Mouse (Mus musculus): ENCODE results near the gene A530016L24Rik. TPM values are rescaled to one million over a fixed set of nuclear protein-coding genes. Genes with fewer than 3 reads are reported as not detected.

The A530016L24Rik gene
- polyA plus RNA-seq (2015; fragmentation: Nextera tagmentation; extraction: Ambion mirVana), result 0.48 and 0.49 TPM in 2 replicates

- no peak within 1 kb of the TSS for H3K9ac ChIP-seq
- ATAC-seq (ENCODE audit: insufficient number of reproducible peaks, low FRiP score, low TSS enrichment, low read depth), result no peak
- no peak within 1 kb of the TSS for H3K4me3 ChIP-seq (replicated peaks)
- peaks cover 32% of the 10 kb centered on the region for H3K4me1 ChIP-seq
- H3K27me3 ChIP-seq, result no peaks in the 10 kb centered on the region
- H3K9me3 ChIP-seq (replicated peaks), result no peaks in the 10 kb centered on the region
- H3K4me2 ChIP-seq (replicated peaks), result no peak within 1 kb of the TSS
- H3K27ac ChIP-seq (replicated peaks), result no peak within 1 kb of the TSS
- 88% methylated on average over 8 of the region's 8 CpGs for WGBS
- no peaks in the 10 kb centered on the region for H3K36me3 ChIP-seq
Measured at GRCm38 (mm10) chr12:112489134-112489533, at the start of gene A530016L24Rik. A530016L24Rik (plus strand) TSS chr12:112489448.

DNA sequence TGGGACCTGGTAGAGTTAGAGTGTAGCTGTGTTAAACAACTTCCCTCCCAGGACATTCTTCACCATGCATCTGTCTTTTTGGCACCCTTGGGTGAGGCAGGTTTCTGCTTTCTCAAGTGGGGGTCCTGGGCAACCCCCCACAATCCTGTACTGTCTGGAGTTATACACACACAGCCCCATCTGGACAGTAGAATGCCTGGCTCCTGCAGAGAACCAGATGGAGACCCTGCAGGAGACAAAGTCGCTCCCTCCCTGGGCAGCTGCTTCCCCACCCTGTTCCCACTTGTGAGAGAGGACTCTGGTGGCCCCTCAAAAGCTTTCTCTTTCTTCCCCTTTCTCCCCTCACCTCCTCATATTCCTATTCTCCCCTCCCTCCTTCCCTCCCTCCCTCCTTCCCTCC lies 49.3 kb upstream of the A530016L24Rik start:
- no peak for ATAC-seq (ENCODE audit: insufficient number of reproducible peaks, low FRiP score, low TSS enrichment, low read depth)
- no peak overlapping the region for H3K4me2 ChIP-seq (replicated peaks)
- H3K27ac ChIP-seq (replicated peaks), result no peak overlapping the region
- peaks cover 26% of the 10 kb centered on the region for H3K4me1 ChIP-seq
- no peaks in the 10 kb centered on the region; the same call in 1 of the 2 replicates for H3K27me3 ChIP-seq
- H3K36me3 ChIP-seq, result no peaks in the 10 kb centered on the region
- no peak overlapping the region for H3K4me3 ChIP-seq (replicated peaks)
- no peaks in the 10 kb centered on the region for H3K9me3 ChIP-seq (replicated peaks)
- H3K9ac ChIP-seq, result no peak overlapping the region
- WGBS, result 31% methylated on average over 1 of the region's 1 CpGs

- Histone ChIP-seq H3K4me2 (replicated peaks) (no peak overlapping the region), H3K27ac (replicated peaks) (peak overlapping the region; percentile 63), H3K9me3 (replicated peaks) (no peaks in the 10 kb centered on the region), H3K36me3 (no peaks in the 10 kb centered on the region), H3K4me1 (peaks cover 29% of the 10 kb centered on the region), H3K9ac (no peak overlapping the region), H3K4me3 (replicated peaks) (no peak overlapping the region), H3K27me3 (0 out of 2 replicates have a peak, but pooled peaks cover 2% of the 10 kb centered on the region)
- 34% methylated on average over 18 of the region's 18 CpGs for WGBS
- ATAC-seq (ENCODE audit: insufficient number of reproducible peaks, low FRiP score, low TSS enrichment, low read depth), result no peak
Measured at GRCm38 (mm10) chr12:112449144-112449827, 40.0 kb upstream of the A530016L24Rik start.

DNA sequence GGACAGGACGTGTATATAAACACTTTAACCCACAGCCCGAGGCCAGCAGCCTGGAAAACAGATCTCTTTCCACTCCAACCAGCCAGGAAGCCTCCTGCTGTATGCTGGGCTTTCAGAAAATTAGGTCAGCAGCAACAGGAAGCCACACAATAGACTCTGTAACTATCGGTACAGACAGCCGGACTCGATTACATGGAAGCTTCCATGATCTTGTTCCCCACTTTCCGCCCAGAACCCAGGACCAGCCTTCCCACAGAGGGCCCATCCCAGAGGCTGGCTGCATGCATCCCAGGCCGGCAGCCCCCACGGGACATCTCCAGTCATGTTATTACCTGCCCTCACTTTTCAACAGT lies 39.4 kb upstream of the A530016L24Rik start:
- no peak overlapping the region for H3K9ac ChIP-seq
- WGBS, result 28% methylated on average over 8 of the region's 8 CpGs
- 0 out of 2 replicates have a peak, but pooled peaks cover 2% of the 10 kb centered on the region for H3K27me3 ChIP-seq
- H3K36me3 ChIP-seq, result no peaks in the 10 kb centered on the region
- H3K4me3 ChIP-seq (replicated peaks), result no peak overlapping the region
- no peaks in the 10 kb centered on the region for H3K9me3 ChIP-seq (replicated peaks)
- peak; percentile 69; the same call in 1 of the 2 replicates for ATAC-seq (ENCODE audit: insufficient number of reproducible peaks, low FRiP score, low TSS enrichment, low read depth)
- peaks cover 34% of the 10 kb centered on the region for H3K4me1 ChIP-seq
- no peak overlapping the region for H3K4me2 ChIP-seq (replicated peaks)
- peak overlapping the region; percentile 63 for H3K27ac ChIP-seq (replicated peaks)

- H3K36me3 ChIP-seq, result no peaks in the 10 kb centered on the region
- no peak for ATAC-seq (ENCODE audit: insufficient number of reproducible peaks, low FRiP score, low TSS enrichment, low read depth)
- H3K27me3 ChIP-seq, result 0 out of 2 replicates have a peak, but pooled peaks cover 2% of the 10 kb centered on the region
- no peak overlapping the region for H3K9ac ChIP-seq
- H3K27ac ChIP-seq (replicated peaks), result no peak overlapping the region
- no peak overlapping the region for H3K4me2 ChIP-seq (replicated peaks)
- no peak overlapping the region for H3K4me3 ChIP-seq (replicated peaks)
- no peaks in the 10 kb centered on the region for H3K9me3 ChIP-seq (replicated peaks)
- peaks cover 38% of the 10 kb centered on the region for H3K4me1 ChIP-seq
- 23% methylated on average over 6 of the region's 6 CpGs for WGBS
Measured at GRCm38 (mm10) chr12:112450883-112451282, 38.4 kb upstream of the A530016L24Rik start.

- WGBS, result 83% methylated on average over 1 of the region's 1 CpGs
- Histone ChIP-seq H3K4me1 (peaks cover 38% of the 10 kb centered on the region), H3K27me3 (0 out of 2 replicates have a peak, but pooled peaks cover 3% of the 10 kb centered on the region), H3K27ac (replicated peaks) (no peak overlapping the region), H3K9ac (no peak overlapping the region), H3K36me3 (no peaks in the 10 kb centered on the region), H3K4me3 (replicated peaks) (no peak overlapping the region), H3K4me2 (replicated peaks) (no peak overlapping the region), H3K9me3 (replicated peaks) (no peaks in the 10 kb centered on the region)
- ATAC-seq (ENCODE audit: insufficient number of reproducible peaks, low FRiP score, low TSS enrichment, low read depth), result no peak
Measured at GRCm38 (mm10) chr12:112451381-112451780, 37.9 kb upstream of the A530016L24Rik start.

- ATAC-seq (ENCODE audit: insufficient number of reproducible peaks, low FRiP score, low TSS enrichment, low read depth), result no peak
- no peaks in the 10 kb centered on the region for H3K36me3 ChIP-seq
- no peak overlapping the region for H3K27ac ChIP-seq (replicated peaks)
- peaks cover 38% of the 10 kb centered on the region for H3K4me1 ChIP-seq
- H3K9ac ChIP-seq, result no peak overlapping the region
- 0 out of 2 replicates have a peak, but pooled peaks cover 5% of the 10 kb centered on the region for H3K27me3 ChIP-seq
- H3K9me3 ChIP-seq (replicated peaks), result no peaks in the 10 kb centered on the region
- WGBS, result 74% methylated on average over 9 of the region's 9 CpGs
- no peak overlapping the region for H3K4me3 ChIP-seq (replicated peaks)
- H3K4me2 ChIP-seq (replicated peaks), result no peak overlapping the region
Measured at GRCm38 (mm10) chr12:112451826-112452225, 37.4 kb upstream of the A530016L24Rik start.

GRCm38 (mm10) chr12:112456144-112456713 lies 33.0 kb upstream of the A530016L24Rik start:
- H3K4me1 ChIP-seq, result peaks cover 30% of the 10 kb centered on the region
- no peak overlapping the region for H3K4me2 ChIP-seq (replicated peaks)
- peak overlapping the region; percentile 39; the same call in 1 of the 2 replicates for H3K27ac ChIP-seq (replicated peaks)
- no peak overlapping the region for H3K4me3 ChIP-seq (replicated peaks)
- H3K9me3 ChIP-seq (replicated peaks), result no peaks in the 10 kb centered on the region
- H3K9ac ChIP-seq, result no peak overlapping the region
- H3K27me3 ChIP-seq, result peaks cover 12% of the 10 kb centered on the region
- no peak for ATAC-seq (ENCODE audit: insufficient number of reproducible peaks, low FRiP score, low TSS enrichment, low read depth)
- WGBS, result 74% methylated on average over 6 of the region's 6 CpGs
- H3K36me3 ChIP-seq, result no peaks in the 10 kb centered on the region

DNA sequence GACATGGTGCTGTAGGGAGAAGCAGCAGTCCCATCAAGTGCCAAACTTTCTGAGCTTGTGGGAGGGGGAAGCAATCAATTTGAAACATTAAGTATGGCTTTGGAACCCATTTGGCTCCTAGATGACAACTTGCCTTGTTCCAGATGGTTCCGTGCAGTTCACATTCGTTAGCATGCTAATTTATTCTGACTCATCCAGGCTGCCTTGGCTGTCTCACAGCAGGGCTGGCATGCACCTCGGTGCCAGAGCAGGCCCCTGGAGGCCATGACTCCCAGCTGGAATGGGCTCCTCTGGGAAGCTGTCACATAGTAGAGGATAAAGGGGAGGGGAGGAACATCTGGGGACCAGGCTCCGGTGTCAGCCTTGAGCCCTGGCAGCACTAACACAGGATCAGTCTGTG lies 31.4 kb upstream of the A530016L24Rik start:
- Histone ChIP-seq H3K4me1 (peaks cover 30% of the 10 kb centered on the region), H3K4me3 (replicated peaks) (no peak overlapping the region), H3K27me3 (peaks cover 12% of the 10 kb centered on the region), H3K27ac (replicated peaks) (no peak overlapping the region), H3K9ac (no peak overlapping the region), H3K4me2 (replicated peaks) (no peak overlapping the region), H3K9me3 (replicated peaks) (no peaks in the 10 kb centered on the region), H3K36me3 (no peaks in the 10 kb centered on the region)
- 19% methylated on average over 4 of the region's 4 CpGs for WGBS
- ATAC-seq (ENCODE audit: insufficient number of reproducible peaks, low FRiP score, low TSS enrichment, low read depth), result peak; percentile 75

DNA sequence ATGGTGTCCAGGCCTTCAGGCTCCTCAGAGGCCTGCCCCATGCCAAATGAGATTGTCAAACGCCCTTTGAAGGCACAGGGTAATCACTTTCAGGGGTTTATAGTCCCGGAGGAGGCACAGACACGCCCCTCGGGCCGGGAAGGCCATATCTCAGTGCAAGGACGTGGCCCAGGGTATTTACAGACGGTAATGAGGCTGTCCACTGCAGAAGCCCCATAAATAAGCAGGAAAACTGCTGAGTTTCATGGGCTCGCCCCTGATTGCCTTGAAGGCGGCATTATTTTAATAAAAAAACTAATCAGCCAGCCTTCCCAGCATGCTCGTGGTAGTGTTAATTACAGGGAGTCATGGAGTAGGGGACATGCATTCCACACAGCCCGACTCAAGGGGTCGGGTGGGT lies 26.8 kb upstream of the A530016L24Rik start:
- no peak overlapping the region for H3K4me2 ChIP-seq (replicated peaks)
- peaks cover 12% of the 10 kb centered on the region for H3K4me1 ChIP-seq
- H3K27ac ChIP-seq (replicated peaks), result no peak overlapping the region
- H3K36me3 ChIP-seq, result no peaks in the 10 kb centered on the region
- no peak overlapping the region for H3K9ac ChIP-seq
- no peaks in the 10 kb centered on the region for H3K9me3 ChIP-seq (replicated peaks)
- peaks cover 13% of the 10 kb centered on the region for H3K27me3 ChIP-seq
- WGBS, result 67% methylated on average over 12 of the region's 12 CpGs
- ATAC-seq (ENCODE audit: insufficient number of reproducible peaks, low FRiP score, low TSS enrichment, low read depth), result no peak
- H3K4me3 ChIP-seq (replicated peaks), result no peak overlapping the region

DNA sequence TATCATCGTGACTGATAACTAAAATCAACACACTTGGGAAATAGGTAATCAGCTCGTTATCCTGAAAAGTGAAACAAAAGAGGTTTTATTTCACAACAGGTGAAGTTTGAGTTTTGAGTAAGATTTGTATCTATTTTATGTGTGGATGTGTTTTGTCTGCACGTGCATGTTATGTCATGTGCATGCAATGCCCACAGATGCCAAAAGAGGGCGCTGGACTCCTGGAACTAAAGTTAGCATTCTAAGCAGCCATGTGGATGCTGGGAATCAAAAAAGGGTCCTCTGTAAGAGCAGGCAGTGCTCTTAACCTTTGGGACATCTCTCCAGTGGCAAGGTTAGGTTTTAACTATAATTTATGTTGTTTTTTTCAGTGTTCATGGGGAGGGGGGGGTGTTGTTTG lies 26.0 kb upstream of the A530016L24Rik start:
- 83% methylated on average over 4 of the region's 4 CpGs for WGBS
- H3K4me2 ChIP-seq (replicated peaks), result no peak overlapping the region

More for the DNA sequence above, 26.0 kb upstream of the A530016L24Rik start:
- Histone ChIP-seq H3K4me3 (replicated peaks) (no peak overlapping the region), H3K9ac (no peak overlapping the region), H3K9me3 (replicated peaks) (no peaks in the 10 kb centered on the region), H3K4me1 (peaks cover 5% of the 10 kb centered on the region), H3K27me3 (peaks cover 14% of the 10 kb centered on the region), H3K27ac (replicated peaks) (no peak overlapping the region), H3K36me3 (no peaks in the 10 kb centered on the region)
- ATAC-seq (ENCODE audit: insufficient number of reproducible peaks, low FRiP score, low TSS enrichment, low read depth), result no peak
